Mouse (Mus musculus): ENCODE measurements around the gene Sart3. TPM values are rescaled to one million over a fixed set of nuclear protein-coding genes. Genes with fewer than 3 reads are reported as not detected.
A peak's percentile ranks its signal among the peaks of the same experiment; 100 is the strongest.

Gene Sart3
- polyA plus RNA-seq, 1 experiment from 2014 or later, result 58.5 TPM

GRCm38 (mm10) chr5:113806414-113806813, 34.1 kb upstream of the Sart3 start:
- Histone ChIP-seq H3K4me3 (replicated peaks) (no peak overlapping the region), H3K27me3 (no peaks in the 10 kb centered on the region), H3K36me3 (no peaks in the 10 kb centered on the region), H3K9me3 (peaks cover 7% of the 10 kb centered on the region; the same call in 1 of the 2 replicates), H3K9ac (replicated peaks) (no peak overlapping the region), H3K4me1 (replicated peaks) (no peaks in the 10 kb centered on the region), H3K4me2 (replicated peaks) (no peak overlapping the region), H3K27ac (no peak overlapping the region)
- no peak for ATAC-seq
- WGBS, result 40% methylated on average over 10 of the region's 10 CpGs

- H3K4me1 ChIP-seq (replicated peaks), result peaks cover 3% of the 10 kb centered on the region
These were observed 33.0 kb upstream of the Sart3 start for GRCm38 (mm10) chr5:113805301-113805700.

DNA sequence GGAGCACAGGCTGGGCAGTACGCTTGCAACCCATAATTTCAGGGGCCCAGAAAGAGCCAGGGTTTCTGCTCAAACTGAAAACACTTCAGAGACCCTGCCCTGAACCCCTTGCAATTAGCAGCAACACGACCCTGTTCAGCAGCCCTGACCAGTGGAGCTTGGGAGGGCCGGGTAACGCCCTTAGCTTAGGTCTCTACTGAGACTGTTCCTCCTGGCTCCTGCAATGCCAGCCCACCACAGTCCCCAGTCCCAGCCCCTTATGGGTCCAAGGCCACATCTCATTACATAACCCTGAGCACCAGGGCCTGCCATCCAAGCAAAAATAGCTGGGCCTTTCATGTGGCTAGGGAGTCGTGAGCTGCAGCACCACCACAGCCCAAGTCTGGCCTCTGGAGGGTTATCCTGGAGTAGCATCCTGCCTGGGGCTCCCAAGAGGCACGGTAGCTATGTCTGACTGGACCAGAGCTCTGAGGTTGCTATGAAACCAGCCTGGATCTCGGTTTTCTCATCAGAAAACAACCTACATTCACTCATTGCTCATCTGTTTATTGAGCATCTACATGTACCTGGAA, 32.2 kb upstream of the Sart3 start:
- Histone ChIP-seq H3K4me2 (replicated peaks) (no peak overlapping the region), H3K4me3 (replicated peaks) (no peak overlapping the region), H3K27me3 (no peaks in the 10 kb centered on the region), H3K36me3 (no peaks in the 10 kb centered on the region), H3K9me3 (no peaks in the 10 kb centered on the region), H3K27ac (no peak overlapping the region), H3K9ac (replicated peaks) (no peak overlapping the region), H3K4me1 (replicated peaks) (peaks cover 12% of the 10 kb centered on the region)
- no peak for ATAC-seq
- 67% methylated on average over 7 of the region's 7 CpGs for WGBS

More at GRCm38 (mm10) chr5:113805301-113805700, 33.0 kb upstream of the Sart3 start:
- H3K9ac ChIP-seq (replicated peaks), result no peak overlapping the region
- H3K4me2 ChIP-seq (replicated peaks), result no peak overlapping the region
- WGBS, result 90% methylated on average over 9 of the region's 9 CpGs
- ATAC-seq, result no peak
- no peak overlapping the region for H3K4me3 ChIP-seq (replicated peaks)
- H3K27me3 ChIP-seq, result no peaks in the 10 kb centered on the region
- H3K27ac ChIP-seq, result no peak overlapping the region
- no peaks in the 10 kb centered on the region for H3K36me3 ChIP-seq
- H3K9me3 ChIP-seq, result no peaks in the 10 kb centered on the region

GRCm38 (mm10) chr5:113800280-113800679, 28.0 kb upstream of the Sart3 start, which contains the start of gene Tmem119:
TSS of gene Tmem119 (minus strand) at chr5:113800516.
- Histone ChIP-seq H3K4me3 (replicated peaks) (no peak within 1 kb of the TSS), H3K27me3 (peaks cover 13% of the 10 kb centered on the region), H3K4me1 (replicated peaks) (peaks cover 23% of the 10 kb centered on the region), H3K9ac (replicated peaks) (no peak within 1 kb of the TSS), H3K27ac (peak within 1 kb of the TSS; percentile 4; the same call in 1 of the 2 replicates), H3K4me2 (replicated peaks) (0 out of 2 replicates have a peak within 1 kb of the TSS, but pooled peaks have one; percentile 9), H3K9me3 (no peaks in the 10 kb centered on the region), H3K36me3 (no peaks in the 10 kb centered on the region)
- under 1% methylated on average over 11 of the region's 11 CpGs for WGBS
- peak; percentile 82 for ATAC-seq

- H3K9me3 ChIP-seq, result no peaks in the 10 kb centered on the region
- no peak overlapping the region for H3K4me2 ChIP-seq (replicated peaks)
- H3K27me3 ChIP-seq, result peaks cover 13% of the 10 kb centered on the region
- H3K9ac ChIP-seq (replicated peaks), result no peak overlapping the region
- peak overlapping the region; percentile 4; the same call in 1 of the 2 replicates for H3K27ac ChIP-seq
- no peak overlapping the region for H3K4me3 ChIP-seq (replicated peaks)
- ATAC-seq, result no peak
- H3K4me1 ChIP-seq (replicated peaks), result peaks cover 23% of the 10 kb centered on the region
- no peaks in the 10 kb centered on the region for H3K36me3 ChIP-seq
- 49% methylated on average over 5 of the region's 5 CpGs for WGBS
These were observed 27.4 kb upstream of the Sart3 start for GRCm38 (mm10) chr5:113799691-113800090.

DNA sequence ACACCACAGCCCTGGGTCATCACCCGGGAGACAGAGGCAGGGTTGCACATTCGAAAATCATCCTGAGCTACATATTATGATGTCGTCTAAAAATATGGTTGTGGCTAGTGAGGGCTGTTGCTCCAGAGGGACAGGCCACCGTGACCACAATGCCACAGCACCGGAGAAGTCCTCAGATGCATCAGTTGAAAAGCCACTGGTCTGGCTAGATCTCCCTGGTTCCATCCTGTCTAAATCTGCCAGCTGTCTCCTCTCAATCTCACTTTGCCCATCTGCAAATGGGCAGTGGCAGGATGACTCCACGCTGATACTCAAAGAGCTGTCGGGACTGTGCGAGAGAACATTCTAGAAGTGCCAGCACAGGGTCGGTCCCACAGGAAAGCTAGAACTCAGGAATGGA, 26.2 kb upstream of the Sart3 start:
- Histone ChIP-seq H3K27me3 (peaks cover 13% of the 10 kb centered on the region), H3K4me3 (replicated peaks) (no peak overlapping the region), H3K9me3 (no peaks in the 10 kb centered on the region), H3K36me3 (no peaks in the 10 kb centered on the region), H3K9ac (replicated peaks) (no peak overlapping the region), H3K4me1 (replicated peaks) (peaks cover 23% of the 10 kb centered on the region), H3K27ac (no peak overlapping the region), H3K4me2 (replicated peaks) (no peak overlapping the region)
- no peak for ATAC-seq
- 85% methylated on average over 9 of the region's 9 CpGs for WGBS

DNA sequence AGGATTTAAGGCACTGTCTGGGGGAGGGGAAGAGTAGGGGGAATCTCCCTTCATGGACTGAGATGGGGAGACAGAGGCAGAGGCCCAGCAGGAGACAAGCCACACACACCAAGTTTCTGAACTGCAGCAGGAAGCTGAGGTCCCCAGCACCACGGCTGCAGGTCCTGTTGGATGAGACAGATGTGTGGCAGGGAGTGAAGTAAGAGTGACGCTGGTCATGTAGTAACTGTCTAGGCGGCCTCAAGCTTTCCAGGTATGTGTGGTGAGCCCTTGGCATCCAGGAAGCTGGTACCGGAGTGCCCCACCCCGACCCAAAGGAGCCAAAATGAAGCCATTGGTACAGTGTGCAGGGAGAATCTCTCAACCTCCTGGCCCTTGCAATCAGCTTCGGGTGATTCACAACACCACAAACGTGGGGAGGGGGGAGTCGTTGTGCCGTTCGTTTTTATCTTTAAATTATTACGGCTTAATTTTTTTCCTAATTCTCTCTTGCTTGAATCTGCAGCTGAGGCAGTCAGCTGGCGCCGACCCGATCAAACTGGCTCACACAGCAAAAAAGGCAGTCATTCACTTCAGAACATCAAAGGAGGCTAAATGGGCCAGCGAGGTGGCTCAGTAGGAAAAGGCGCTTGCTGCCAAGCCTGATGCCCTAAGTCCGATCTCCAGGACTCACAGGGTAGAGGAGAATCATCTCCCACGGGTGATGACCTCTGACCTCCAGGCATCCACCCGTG, 25.0 kb upstream of the Sart3 start:
- WGBS, result 13% methylated on average over 19 of the region's 19 CpGs
- Histone ChIP-seq H3K36me3 (no peaks in the 10 kb centered on the region), H3K9me3 (no peaks in the 10 kb centered on the region), H3K27ac (no peak overlapping the region), H3K27me3 (peaks cover 13% of the 10 kb centered on the region), H3K4me2 (replicated peaks) (no peak overlapping the region), H3K9ac (replicated peaks) (no peak overlapping the region), H3K4me3 (replicated peaks) (no peak overlapping the region), H3K4me1 (replicated peaks) (peaks cover 23% of the 10 kb centered on the region)
- ATAC-seq, result no peak

- no peak overlapping the region for H3K9ac ChIP-seq (replicated peaks)
- no peak for ATAC-seq
- H3K27ac ChIP-seq, result no peak overlapping the region
These were observed 24.3 kb upstream of the Sart3 start for GRCm38 (mm10) chr5:113796401-113797148.

DNA sequence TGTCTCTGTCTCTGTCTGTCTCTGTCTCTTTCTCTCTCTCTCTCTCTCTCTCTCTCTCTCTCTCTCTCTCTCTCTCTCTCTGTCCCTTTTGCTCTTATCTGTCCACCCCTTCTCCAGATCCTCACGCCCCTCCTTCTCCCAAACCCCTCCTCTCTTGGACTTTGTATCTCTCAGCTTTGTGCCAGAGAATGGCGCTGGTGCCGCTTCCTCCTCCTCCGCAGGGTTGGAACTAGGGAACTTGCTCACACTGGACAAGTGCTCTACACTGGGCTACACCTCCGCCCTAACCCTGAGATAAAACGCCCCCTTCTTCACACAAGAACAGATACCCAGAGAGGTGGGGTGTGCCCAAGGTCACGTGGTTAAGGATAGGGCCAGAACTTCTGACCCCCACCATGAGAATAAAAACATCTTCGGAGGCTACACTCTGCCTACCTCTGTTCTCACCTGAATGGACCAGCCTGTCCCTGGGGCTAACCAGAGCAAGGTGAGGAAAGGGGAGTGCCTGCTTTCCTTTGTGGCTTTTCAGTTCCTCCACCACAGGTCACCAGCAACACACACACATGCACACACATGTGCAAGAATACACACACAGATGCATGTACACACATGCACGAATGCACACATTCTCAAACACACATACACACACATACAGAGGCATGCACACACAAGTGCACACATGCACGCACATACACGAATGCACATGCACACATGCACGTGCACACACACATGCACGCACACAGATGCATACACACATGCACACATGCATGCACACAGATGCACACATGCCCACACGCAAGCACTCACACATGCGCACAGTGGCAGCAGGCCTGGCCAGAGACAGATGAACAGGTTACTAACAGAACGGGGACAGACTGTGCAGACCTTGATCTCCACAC, 19.1 kb upstream of the Sart3 start:
- Histone ChIP-seq H3K36me3 (no peaks in the 10 kb centered on the region), H3K4me2 (replicated peaks) (no peak overlapping the region), H3K27me3 (no peaks in the 10 kb centered on the region), H3K9me3 (no peaks in the 10 kb centered on the region), H3K27ac (no peak overlapping the region), H3K9ac (replicated peaks) (no peak overlapping the region), H3K4me3 (replicated peaks) (no peak overlapping the region), H3K4me1 (replicated peaks) (peaks cover 2% of the 10 kb centered on the region)
- 88% methylated on average over 16 of the region's 16 CpGs for WGBS
- ATAC-seq, result no peak

More at GRCm38 (mm10) chr5:113796401-113797148, 24.3 kb upstream of the Sart3 start:
- peaks cover 23% of the 10 kb centered on the region for H3K4me1 ChIP-seq (replicated peaks)
- no peaks in the 10 kb centered on the region for H3K9me3 ChIP-seq
- 12% methylated on average over 13 of the region's 13 CpGs for WGBS
- H3K36me3 ChIP-seq, result no peaks in the 10 kb centered on the region
- H3K4me2 ChIP-seq (replicated peaks), result no peak overlapping the region
- peaks cover 13% of the 10 kb centered on the region for H3K27me3 ChIP-seq
- H3K4me3 ChIP-seq (replicated peaks), result no peak overlapping the region

GRCm38 (mm10) chr5:113790453-113791196, 18.3 kb upstream of the Sart3 start:
- 78% methylated on average over 11 of the region's 11 CpGs for WGBS
- no peak overlapping the region for H3K9ac ChIP-seq (replicated peaks)
- H3K9me3 ChIP-seq, result no peaks in the 10 kb centered on the region
- H3K27ac ChIP-seq, result no peak overlapping the region
- no peaks in the 10 kb centered on the region for H3K27me3 ChIP-seq
- H3K4me3 ChIP-seq (replicated peaks), result no peak overlapping the region
- no peaks in the 10 kb centered on the region for H3K36me3 ChIP-seq
- ATAC-seq, result no peak
- no peaks in the 10 kb centered on the region for H3K4me1 ChIP-seq (replicated peaks)
- H3K4me2 ChIP-seq (replicated peaks), result no peak overlapping the region

Measured in midbrain, embryonic 13.5 days (tissue).